Mouse (Mus musculus): ENCODE results near the gene Hba-a1. TPM values are rescaled to one million over a fixed set of nuclear protein-coding genes. Genes with fewer than 3 reads are reported as not detected.
A peak's percentile ranks its signal among the peaks of the same experiment; 100 is the strongest.
"Not testable (repeated sequence)": the region's sequence is repeated elsewhere in the genome, so short reads cannot be mapped to it uniquely, and the experiment has no call there.

Gene Hba-a1
- 2,872 and 3,406 TPM in 2 replicates for polyA plus RNA-seq (2016; fragmentation: Nextera tagmentation; extraction: Ambion mirVana)

- WGBS, result 50% methylated on average over 1 of the region's 5 CpGs
- H3K27ac ChIP-seq (replicated peaks); H3K4me3 ChIP-seq; H3K9ac ChIP-seq (replicated peaks); H3K36me3 ChIP-seq; H3K4me1 ChIP-seq; H3K9me3 ChIP-seq; ATAC-seq (ENCODE audit: low FRiP score, low read depth); H3K4me2 ChIP-seq (replicated peaks): not testable (repeated sequence)
- H3K27me3 ChIP-seq, result peaks cover 16% of the 10 kb centered on the region
Observed at GRCm38 (mm10) chr11:32283091-32283777, at the start of gene Hba-a1. Gene Hba-a1 (plus strand): TSS chr11:32283511.

DNA sequence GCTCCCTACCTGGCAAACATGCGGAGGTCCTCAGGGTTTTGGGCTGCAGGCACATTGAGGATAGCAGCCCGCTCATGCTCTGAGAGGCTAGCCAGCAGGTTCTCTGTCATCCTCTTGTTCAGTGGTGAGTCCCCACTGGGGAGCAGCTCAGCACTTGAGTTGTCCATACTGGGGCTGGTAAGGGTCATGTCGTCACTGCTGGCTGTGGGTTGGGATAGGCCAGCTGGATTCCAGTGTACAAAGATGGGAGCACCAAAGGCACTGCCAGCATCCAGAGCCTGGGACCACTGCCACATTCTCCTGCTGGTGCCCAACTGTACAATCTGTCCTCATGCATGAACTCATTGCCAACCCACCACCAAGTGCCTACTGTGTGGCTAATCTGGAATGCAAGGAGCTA lies 49.4 kb upstream of the Hba-a1 start:
- H3K4me3 ChIP-seq, result no peak overlapping the region
- ATAC-seq (ENCODE audit: low FRiP score, low read depth), result no peak
- no peaks in the 10 kb centered on the region; the same call in 1 of the 2 replicates for H3K4me1 ChIP-seq
- peaks cover 64% of the 10 kb centered on the region for H3K36me3 ChIP-seq
- H3K27me3 ChIP-seq, result no peaks in the 10 kb centered on the region
- no peaks in the 10 kb centered on the region for H3K9me3 ChIP-seq
- no peak overlapping the region for H3K27ac ChIP-seq (replicated peaks)
- WGBS, result 91% methylated on average over 3 of the region's 3 CpGs
- H3K9ac ChIP-seq (replicated peaks), result no peak overlapping the region
- H3K4me2 ChIP-seq (replicated peaks), result no peak overlapping the region

GRCm38 (mm10) chr11:32234816-32235485 lies 48.4 kb upstream of the Hba-a1 start:
- H3K9ac ChIP-seq (replicated peaks), result no peak overlapping the region
- no peaks in the 10 kb centered on the region; the same call in 1 of the 2 replicates for H3K4me1 ChIP-seq
- no peaks in the 10 kb centered on the region for H3K9me3 ChIP-seq
- no peak overlapping the region for H3K27ac ChIP-seq (replicated peaks)
- no peak overlapping the region for H3K4me2 ChIP-seq (replicated peaks)
- no peak overlapping the region for H3K4me3 ChIP-seq
- H3K27me3 ChIP-seq, result no peaks in the 10 kb centered on the region
- H3K36me3 ChIP-seq, result peaks cover 62% of the 10 kb centered on the region
- 95% methylated on average over 6 of the region's 6 CpGs for WGBS
- no peak for ATAC-seq (ENCODE audit: low FRiP score, low read depth)

- H3K4me3 ChIP-seq, result no peak overlapping the region
- no peaks in the 10 kb centered on the region; the same call in 1 of the 2 replicates for H3K4me1 ChIP-seq
- H3K9ac ChIP-seq (replicated peaks), result no peak overlapping the region
- H3K27me3 ChIP-seq, result no peaks in the 10 kb centered on the region
- H3K36me3 ChIP-seq, result peaks cover 64% of the 10 kb centered on the region
- no peak overlapping the region for H3K27ac ChIP-seq (replicated peaks)
- ATAC-seq (ENCODE audit: low FRiP score, low read depth), result no peak
- no peaks in the 10 kb centered on the region for H3K9me3 ChIP-seq
- WGBS, result 64% methylated on average over 3 of the region's 3 CpGs
- H3K4me2 ChIP-seq (replicated peaks), result no peak overlapping the region
Observed at GRCm38 (mm10) chr11:32235646-32236045, 47.7 kb upstream of the Hba-a1 start.

DNA sequence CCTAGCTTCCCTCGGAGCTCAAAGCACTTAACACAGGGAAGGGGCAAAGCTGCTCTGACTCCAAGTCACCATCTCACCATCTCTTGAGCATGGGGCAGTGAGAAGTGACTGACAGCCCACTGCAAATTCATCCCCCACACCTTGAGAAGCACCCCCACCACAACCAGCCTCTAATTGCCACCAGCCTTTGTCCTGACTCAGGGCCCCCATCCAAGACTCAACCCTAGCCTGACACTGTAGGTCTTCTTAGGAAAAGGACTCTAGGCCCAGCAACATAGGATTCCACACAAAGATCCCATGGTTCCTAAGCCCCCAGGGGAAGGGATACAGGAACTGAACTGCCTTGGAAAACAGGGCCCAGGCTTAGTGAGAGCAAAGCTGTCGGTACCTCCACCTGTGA lies 47.2 kb upstream of the Hba-a1 start:
- Histone ChIP-seq H3K9ac (replicated peaks) (no peak overlapping the region), H3K4me2 (replicated peaks) (no peak overlapping the region), H3K4me3 (no peak overlapping the region), H3K4me1 (no peaks in the 10 kb centered on the region; the same call in 1 of the 2 replicates), H3K27me3 (no peaks in the 10 kb centered on the region), H3K9me3 (no peaks in the 10 kb centered on the region), H3K27ac (replicated peaks) (no peak overlapping the region), H3K36me3 (peaks cover 64% of the 10 kb centered on the region)
- ATAC-seq (ENCODE audit: low FRiP score, low read depth), result no peak
- WGBS, result 88% methylated on average over 2 of the region's 2 CpGs

- Histone ChIP-seq H3K36me3 (peaks cover 64% of the 10 kb centered on the region), H3K27me3 (no peaks in the 10 kb centered on the region), H3K9me3 (no peaks in the 10 kb centered on the region), H3K4me2 (replicated peaks) (no peak overlapping the region), H3K4me3 (no peak overlapping the region), H3K4me1 (no peaks in the 10 kb centered on the region; the same call in 1 of the 2 replicates), H3K27ac (replicated peaks) (no peak overlapping the region), H3K9ac (replicated peaks) (no peak overlapping the region)
- no peak for ATAC-seq (ENCODE audit: low FRiP score, low read depth)
- WGBS, result 61% methylated on average over 9 of the region's 9 CpGs
Observed at GRCm38 (mm10) chr11:32236712-32237410, 46.5 kb upstream of the Hba-a1 start.

- H3K4me1 ChIP-seq, result no peaks in the 10 kb centered on the region; the same call in 1 of the 2 replicates
- H3K27me3 ChIP-seq, result no peaks in the 10 kb centered on the region
- ATAC-seq (ENCODE audit: low FRiP score, low read depth), result no peak
- no peak overlapping the region for H3K4me3 ChIP-seq
- no peak overlapping the region for H3K9ac ChIP-seq (replicated peaks)
- no peak overlapping the region for H3K27ac ChIP-seq (replicated peaks)
- no peaks in the 10 kb centered on the region for H3K9me3 ChIP-seq
- peaks cover 63% of the 10 kb centered on the region for H3K36me3 ChIP-seq
- 88% methylated on average over 3 of the region's 3 CpGs for WGBS
- no peak overlapping the region for H3K4me2 ChIP-seq (replicated peaks)
Observed at GRCm38 (mm10) chr11:32237411-32237795, 45.9 kb upstream of the Hba-a1 start.

DNA sequence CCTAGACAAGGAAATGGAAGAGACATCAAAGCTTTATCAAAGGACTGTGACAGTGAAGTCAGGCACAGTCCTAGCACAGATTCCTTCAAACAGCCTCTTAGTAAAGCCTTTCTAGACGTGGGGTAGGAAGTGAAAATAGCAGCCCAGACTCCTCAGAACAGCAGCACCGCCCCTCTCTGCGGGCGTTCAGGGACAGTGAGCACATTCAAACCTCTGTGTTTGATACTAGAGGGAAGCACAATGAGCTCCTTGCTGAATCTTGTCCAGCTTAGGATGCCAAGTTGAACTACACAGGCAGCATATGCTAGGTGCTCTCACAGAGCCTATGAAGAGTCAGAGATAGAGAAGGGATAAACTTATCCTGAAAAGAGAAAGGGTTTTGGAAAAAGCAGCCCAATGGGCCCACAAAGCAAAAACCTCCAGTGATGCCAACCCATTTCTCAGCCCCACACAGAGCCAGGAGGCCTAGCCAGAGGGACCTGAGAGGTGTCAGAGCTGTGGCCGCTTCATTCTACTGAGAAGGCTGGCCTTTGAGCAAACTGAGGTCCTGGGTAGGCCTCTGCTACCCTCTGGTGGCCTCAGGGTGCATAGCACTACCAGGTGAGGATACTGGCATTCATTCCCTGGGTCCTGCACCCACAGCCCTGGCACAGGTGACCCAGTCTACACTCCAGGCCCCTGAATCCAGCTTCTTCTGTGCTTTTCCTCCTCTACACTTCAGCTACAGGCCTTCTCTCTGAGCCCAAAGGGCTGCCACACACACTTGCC lies 45.0 kb upstream of the Hba-a1 start:
- H3K27me3 ChIP-seq, result no peaks in the 10 kb centered on the region
- WGBS, result 61% methylated on average over 5 of the region's 5 CpGs
- no peak overlapping the region for H3K4me2 ChIP-seq (replicated peaks)
- H3K9ac ChIP-seq (replicated peaks), result no peak overlapping the region
- no peaks in the 10 kb centered on the region; the same call in 1 of the 2 replicates for H3K4me1 ChIP-seq
- H3K36me3 ChIP-seq, result peaks cover 61% of the 10 kb centered on the region
- H3K9me3 ChIP-seq, result no peaks in the 10 kb centered on the region
- peak; percentile 41; the same call in 1 of the 2 replicates for ATAC-seq (ENCODE audit: low FRiP score, low read depth)
- no peak overlapping the region for H3K4me3 ChIP-seq
- H3K27ac ChIP-seq (replicated peaks), result no peak overlapping the region

- Histone ChIP-seq H3K4me3 (no peak overlapping the region), H3K27ac (replicated peaks) (no peak overlapping the region), H3K9ac (replicated peaks) (no peak overlapping the region), H3K4me1 (no peaks in the 10 kb centered on the region; the same call in 1 of the 2 replicates), H3K9me3 (no peaks in the 10 kb centered on the region), H3K4me2 (replicated peaks) (no peak overlapping the region), H3K27me3 (no peaks in the 10 kb centered on the region), H3K36me3 (peaks cover 74% of the 10 kb centered on the region)
- no peak for ATAC-seq (ENCODE audit: low FRiP score, low read depth)
Observed at GRCm38 (mm10) chr11:32241391-32241790, 41.9 kb upstream of the Hba-a1 start.

DNA sequence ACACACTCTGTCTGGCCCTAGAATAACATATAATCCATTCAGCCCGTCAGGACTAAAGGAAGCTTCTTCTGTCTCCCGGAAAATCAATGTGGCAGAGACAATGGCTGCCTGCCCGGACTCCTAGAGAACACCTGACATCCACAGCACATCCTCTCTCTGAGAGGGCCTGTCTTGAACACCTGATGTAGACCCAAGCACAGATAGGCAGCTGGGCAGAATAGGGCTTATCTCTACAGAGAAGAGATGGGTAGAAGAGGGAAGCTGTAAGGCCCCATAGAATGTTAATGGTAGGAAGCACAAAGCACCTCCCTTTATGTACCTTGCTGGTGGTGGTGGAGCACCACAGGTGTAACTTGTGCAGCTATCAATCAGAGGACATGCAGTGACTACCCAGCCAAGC lies 41.1 kb upstream of the Hba-a1 start:
- H3K9ac ChIP-seq (replicated peaks), result no peak overlapping the region
- H3K36me3 ChIP-seq, result peaks cover 76% of the 10 kb centered on the region
- H3K4me3 ChIP-seq, result no peak overlapping the region
- H3K9me3 ChIP-seq, result no peaks in the 10 kb centered on the region
- no peaks in the 10 kb centered on the region for H3K27me3 ChIP-seq
- no peak overlapping the region for H3K4me2 ChIP-seq (replicated peaks)
- 85% methylated on average over 3 of the region's 3 CpGs for WGBS
- ATAC-seq (ENCODE audit: low FRiP score, low read depth), result no peak
- H3K27ac ChIP-seq (replicated peaks), result no peak overlapping the region
- H3K4me1 ChIP-seq, result no peaks in the 10 kb centered on the region

GRCm38 (mm10) chr11:32243205-32243955 lies 39.9 kb upstream of the Hba-a1 start:
- Histone ChIP-seq H3K36me3 (peaks cover 83% of the 10 kb centered on the region), H3K9ac (replicated peaks) (no peak overlapping the region), H3K4me3 (no peak overlapping the region), H3K27ac (replicated peaks) (no peak overlapping the region), H3K27me3 (no peaks in the 10 kb centered on the region), H3K4me1 (no peaks in the 10 kb centered on the region), H3K4me2 (replicated peaks) (no peak overlapping the region), H3K9me3 (no peaks in the 10 kb centered on the region)
- 75% methylated on average over 7 of the region's 7 CpGs for WGBS
- no peak for ATAC-seq (ENCODE audit: low FRiP score, low read depth)
